ENCODE assay signal across 15 mouse cellular contexts in genomic region chr5:91959986-91960385, GRCm38 (mm10). TPM values are rescaled to one million over a fixed set of nuclear protein-coding genes. Genes with fewer than 3 reads are reported as not detected.
DNase-seq lines count a peak whose midpoint lies in the region; ATAC-seq and TF ChIP-seq lines count a peak whose summit lies in the region.
"Had no signal": no experiment of that assay in that cellular context is flagged by ENCODE, and none has a peak within 500 bp of the region (broad histone marks: within the 10 kb centered on the region; RNA-seq: fewer than 3 reads in every experiment).

No protein-coding gene starts in this region.

- H3K27me3 ChIP-seq in embryonic facial prominence, embryonic 12.5 days: no peaks in the 10 kb centered on the region
- H3K27me3 ChIP-seq in embryonic facial prominence, embryonic 10.5 days (replicated peaks; ENCODE audit: low read depth, poor library complexity, severe bottlenecking): no peaks in the 10 kb centered on the region
- H3K27me3 ChIP-seq in kidney, embryonic 15.5 days: no peaks in the 10 kb centered on the region
- H3K27me3 ChIP-seq in G1E (ENCODE audit: insufficient read depth, low read length): no peaks in the 10 kb centered on the region
- H3K27me3 ChIP-seq in liver, embryonic 16.5 days (ENCODE audit: control insufficient read depth, insufficient read depth, low read depth, low read length): no peaks in the 10 kb centered on the region
- H3K27me3 ChIP-seq: midbrain, embryonic 12.5 days had no signal

- no peak overlapping the region for H3K27ac ChIP-seq in embryonic facial prominence, embryonic 12.5 days
- no peak overlapping the region for H3K27ac ChIP-seq in embryonic facial prominence, embryonic 10.5 days (replicated peaks)
- no peak overlapping the region for H3K27ac ChIP-seq in kidney, embryonic 15.5 days
- peak overlapping the region; percentile 17; the same call in 1 of the 2 replicates for H3K27ac ChIP-seq in liver, embryonic 16.5 days (ENCODE audit: low read length)
- H3K27ac ChIP-seq: midbrain, embryonic 12.5 days had no signal

- no peaks in the 10 kb centered on the region for H3K9me3 ChIP-seq in embryonic facial prominence, embryonic 12.5 days
- no peaks in the 10 kb centered on the region for H3K9me3 ChIP-seq in embryonic facial prominence, embryonic 10.5 days
- no peaks in the 10 kb centered on the region for H3K9me3 ChIP-seq in kidney, embryonic 15.5 days (replicated peaks)
- no peaks in the 10 kb centered on the region for H3K9me3 ChIP-seq in G1E (replicated peaks)
- H3K9me3 ChIP-seq in liver, embryonic 16.5 days (replicated peaks; ENCODE audit: control insufficient read depth, low read length): no peaks in the 10 kb centered on the region
- H3K9me3 ChIP-seq: midbrain, embryonic 12.5 days had no signal

- 85% methylated on average over 1 of the region's 1 CpGs for WGBS in embryonic facial prominence, embryonic 12.5 days
- 94% methylated on average over 1 of the region's 1 CpGs for WGBS in embryonic facial prominence, embryonic 10.5 days
- 77% methylated on average over 1 of the region's 1 CpGs for WGBS in kidney, embryonic 15.5 days
- WGBS in liver, embryonic 16.5 days (ENCODE audit: insufficient replicate concordance): 85% methylated on average over 1 of the region's 1 CpGs

- H3K4me1 ChIP-seq in embryonic facial prominence, embryonic 12.5 days: peaks cover 14% of the 10 kb centered on the region
- peaks cover 25% of the 10 kb centered on the region for H3K4me1 ChIP-seq in embryonic facial prominence, embryonic 10.5 days
- H3K4me1 ChIP-seq in kidney, embryonic 15.5 days: peaks cover 21% of the 10 kb centered on the region
- H3K4me1 ChIP-seq in G1E (ENCODE audit: insufficient read depth, low read depth, low read length): peaks cover 51% of the 10 kb centered on the region
- H3K4me1 ChIP-seq in liver, embryonic 16.5 days (ENCODE audit: control insufficient read depth, low read depth, low read length): peaks cover 44% of the 10 kb centered on the region

- ATAC-seq in embryonic facial prominence, embryonic 12.5 days (ENCODE audit: insufficient number of reproducible peaks, insufficient read depth, low FRiP score, low TSS enrichment): no peak
- no peak for ATAC-seq in kidney, embryonic 15.5 days (replicated peaks; ENCODE audit: low FRiP score)
- no peak for ATAC-seq in G1E (ENCODE audit: extremely low read depth, insufficient number of reproducible peaks, low FRiP score, poor library complexity, severe bottlenecking)
- ATAC-seq in liver, embryonic 16.5 days (ENCODE audit: low read depth): no peak
- ATAC-seq: forebrain, embryonic 14.5 days had no signal

- DNase-seq in embryonic facial prominence, embryonic 10.5 days (ENCODE audit: low spot score): no peak
- no peak for DNase-seq in kidney, adult 9 months
- no peak for DNase-seq in G1E (ENCODE audit: low spot score)
- no peak for DNase-seq in thymus, postnatal 4 days
- DNase-seq in layer of hippocampus, postnatal 10 days (ENCODE audit: low spot score in 2 of 2): no peak
- DNase-seq: B cell, adult 2 months; kidney, postnatal 25 days; left cerebral cortex, postnatal 4 days had no signal

- TF ChIP-seq CTCF in G1E (IDR thresholded peaks at IDR 0.05; ENCODE audit: low read depth, low read length): no peak

- peaks cover 15% of the 10 kb centered on the region for H3K36me3 ChIP-seq in embryonic facial prominence, embryonic 12.5 days
- peaks cover 28% of the 10 kb centered on the region for H3K36me3 ChIP-seq in embryonic facial prominence, embryonic 10.5 days (replicated peaks)
- peaks cover 30% of the 10 kb centered on the region for H3K36me3 ChIP-seq in kidney, embryonic 15.5 days
- H3K36me3 ChIP-seq in G1E (replicated peaks): peaks cover 33% of the 10 kb centered on the region
- H3K36me3 ChIP-seq in liver, embryonic 16.5 days (ENCODE audit: control insufficient read depth, insufficient read depth): peaks cover 10% of the 10 kb centered on the region

- no peak overlapping the region for H3K9ac ChIP-seq in embryonic facial prominence, embryonic 12.5 days
- no peak overlapping the region for H3K9ac ChIP-seq in kidney, embryonic 15.5 days
- H3K9ac ChIP-seq in liver, embryonic 16.5 days (ENCODE audit: low read depth, low read length): peak overlapping the region; percentile 28; the same call in 1 of the 2 replicates
- H3K9ac ChIP-seq: midbrain, embryonic 12.5 days had no signal

- H3K4me2 ChIP-seq in embryonic facial prominence, embryonic 12.5 days (replicated peaks): 0 out of 2 replicates have a peak overlapping the region, but pooled peaks have one; percentile 60
- H3K4me2 ChIP-seq in kidney, embryonic 15.5 days: peak overlapping the region; percentile 68
- H3K4me2 ChIP-seq in liver, embryonic 16.5 days (ENCODE audit: low read depth, low read length): peak overlapping the region; percentile 89

- H3K4me3 ChIP-seq in embryonic facial prominence, embryonic 12.5 days: no peak overlapping the region
- no peak overlapping the region for H3K4me3 ChIP-seq in embryonic facial prominence, embryonic 10.5 days
- no peak overlapping the region for H3K4me3 ChIP-seq in kidney, embryonic 15.5 days (replicated peaks)
- peak overlapping the region; percentile 67; the same call in 1 of the 2 replicates for H3K4me3 ChIP-seq in G1E (ENCODE audit: low read depth, low read length)
- H3K4me3 ChIP-seq in liver, embryonic 16.5 days (ENCODE audit: low read depth, low read length): peak overlapping the region; percentile 81
- H3K4me3 ChIP-seq: midbrain, embryonic 12.5 days had no signal

RNA-seq across cellular contexts. Expression of gene Rchy1, which starts 2.9 kb away (rescaled TPM):
- 76.8 and 78.0 TPM in 2 replicates for polyA plus RNA-seq in embryonic facial prominence, embryonic 12.5 days (2016; fragmentation: Nextera tagmentation; extraction: Ambion mirVana)
- polyA plus RNA-seq in embryonic facial prominence, embryonic 10.5 days (2016; fragmentation: Nextera tagmentation; extraction: Ambion mirVana): 55.8 and 55.9 TPM in 2 replicates
- polyA plus RNA-seq in kidney, embryonic 15.5 days (2015; fragmentation: Nextera tagmentation; extraction: Ambion mirVana): 78.5 and 81.7 TPM in 2 replicates
- total RNA-seq in G1E (2014; fragmentation: Nextera tagmentation) (51.0 and 60.9 TPM in 2 replicates), G1E (2017) (59.8 and 64.2 TPM in 2 replicates)
- 11.9 and 12.6 TPM in 2 replicates for polyA plus RNA-seq in G1E (2012)
- polyA plus RNA-seq in liver, embryonic 16.5 days (2015; fragmentation: Nextera tagmentation; extraction: Ambion mirVana): 29.1 and 29.3 TPM in 2 replicates
- 10 to 100 TPM; 48.0 to 53.2 TPM for total RNA-seq in layer of hippocampus, postnatal 10 days (2021)

RNA-seq across cellular contexts. Expression of gene Odaph, which starts 27.3 kb away (rescaled TPM):
- polyA plus RNA-seq in embryonic facial prominence, embryonic 12.5 days (2016; fragmentation: Nextera tagmentation; extraction: Ambion mirVana): not detected in 2 replicates
- not detected in 2 replicates for polyA plus RNA-seq in embryonic facial prominence, embryonic 10.5 days (2016; fragmentation: Nextera tagmentation; extraction: Ambion mirVana)
- not detected in 2 replicates for polyA plus RNA-seq in kidney, embryonic 15.5 days (2015; fragmentation: Nextera tagmentation; extraction: Ambion mirVana)
- total RNA-seq in G1E (2014; fragmentation: Nextera tagmentation) (not detected in 2 replicates), G1E (2017) (0.12 and 0.22 TPM in 2 replicates)
- not detected in 2 replicates for polyA plus RNA-seq in G1E (2012)
- polyA plus RNA-seq in liver, embryonic 16.5 days (2015; fragmentation: Nextera tagmentation; extraction: Ambion mirVana): not detected in 2 replicates
- total RNA-seq in layer of hippocampus, postnatal 10 days (2021): under 1 TPM in 1 of 2 experiments, not detected in 1; 0.22 TPM
- total RNA-seq: left cerebral cortex, postnatal 4 days had no signal
- polyA plus RNA-seq: cortical plate, adult 2 months; forebrain, embryonic 14.5 days; gonadal fat pad, adult 2 months; midbrain, embryonic 12.5 days had no signal

Comparison
In these comparisons a context has a peak if more than half of its experiments do, and no peak if none do; other contexts are left out.
1. H3K4me3 ChIP-seq: peak in G1E (single experiment) and liver, embryonic 16.5 days (single experiment); none in embryonic facial prominence, embryonic 12.5 days (single experiment), embryonic facial prominence, embryonic 10.5 days (single experiment) and kidney, embryonic 15.5 days (single experiment).
2. Peak in every context shown above with its lines, with median percentiles within 50 percentile points of each other: H3K4me2 ChIP-seq.